Mouse (Mus musculus): Measurements from ENCODE around the gene Pou6f2.

GRCm38 (mm10) chr13:18439858-18440257 lies 42.4 kb upstream of the Pou6f2 start:
- TF ChIP-seq POLR2A (IDR thresholded peaks at IDR 0.05; ENCODE audit: control insufficient read depth, low read depth, low read length) (no peak), CTCF (IDR thresholded peaks at IDR 0.05; ENCODE audit: control insufficient read depth, insufficient read depth, insufficient replicate concordance, low read depth, low read length) (no peak)
